Mouse (Mus musculus) forebrain, embryonic 16.5 days (tissue): ENCODE results near the gene Oca2. TPM values are rescaled to one million over a fixed set of nuclear protein-coding genes. Genes with fewer than 3 reads are reported as not detected.

Source experiments
- ATAC-seq: fragments of 200-750 bp; cut with Nextera tagmentation; 2 replicates; pipeline ENCODE4 v1.8.0; 2017; ENCODE audit warnings: mild to moderate bottlenecking, moderate library complexity
- H3K27ac ChIP-seq: fragments of 300-500 bp; sonication (generic); 2 replicates; pipeline ENCODE4 v1.5.1; 2014; ENCODE audit warnings: low read length, control low read depth
- H3K27me3 ChIP-seq: fragments of 300-500 bp; sonication (generic); replicated peaks from 2 replicates; pipeline ENCODE4 v1.6.1; 2014; ENCODE audit warnings: low read length; ENCODE audit not compliant: control insufficient read depth, insufficient read depth
- H3K36me3 ChIP-seq: fragments of 300-500 bp; sonication (generic); 2 replicates; pipeline ENCODE4 v1.6.1; 2014; ENCODE audit not compliant: control insufficient read depth, insufficient read depth
- H3K4me1 ChIP-seq: fragments of 300-500 bp; sonication (generic); replicated peaks from 2 replicates; pipeline ENCODE4 v1.6.1; 2014; ENCODE audit warnings: low read length; ENCODE audit not compliant: control insufficient read depth, insufficient read depth
- H3K4me2 ChIP-seq: fragments of 300-500 bp; sonication (generic); 2 replicates; pipeline ENCODE4 v1.6.1; 2014; ENCODE audit warnings: mild to moderate bottlenecking, low read length, control low read depth
- H3K4me3 ChIP-seq: fragments of 300-500 bp; sonication (generic); replicated peaks from 2 replicates; pipeline ENCODE4 v1.5.1; 2014; ENCODE audit warnings: mild to moderate bottlenecking, low read length, control low read depth
- H3K9ac ChIP-seq: fragments of 300-500 bp; sonication (generic); replicated peaks from 2 replicates; pipeline ENCODE4 v1.6.1; 2014; ENCODE audit warnings: low read depth, low read length, control low read depth
- H3K9me3 ChIP-seq: fragments of 300-500 bp; sonication (generic); 2 replicates; pipeline ENCODE4 v1.6.1; 2016; ENCODE audit warnings: low read length; ENCODE audit not compliant: control insufficient read depth
- WGBS: fragments of 180-500 bp; shearing (Covaris S2); extraction: QIAGEN DNeasy Blood & Tissue Kit; methylation state at CpG from one replicate; pipeline ENCODE4 v1.1.7; 2014; 5-methylcytosine and 5-hydroxymethylcytosine counted together
- polyA plus RNA-seq: library from polyadenylated mRNA; unstranded; fragments of >200 nt; fragmentation: Nextera tagmentation; extraction: Ambion mirVana; gene quantifications from 2 replicates; pipeline ENCODE4 v1.2.1, GENCODE M21; 2015

Oca2 gene
- polyA plus RNA-seq, 1 experiment from 2014 or later: 0.51 TPM

DNA sequence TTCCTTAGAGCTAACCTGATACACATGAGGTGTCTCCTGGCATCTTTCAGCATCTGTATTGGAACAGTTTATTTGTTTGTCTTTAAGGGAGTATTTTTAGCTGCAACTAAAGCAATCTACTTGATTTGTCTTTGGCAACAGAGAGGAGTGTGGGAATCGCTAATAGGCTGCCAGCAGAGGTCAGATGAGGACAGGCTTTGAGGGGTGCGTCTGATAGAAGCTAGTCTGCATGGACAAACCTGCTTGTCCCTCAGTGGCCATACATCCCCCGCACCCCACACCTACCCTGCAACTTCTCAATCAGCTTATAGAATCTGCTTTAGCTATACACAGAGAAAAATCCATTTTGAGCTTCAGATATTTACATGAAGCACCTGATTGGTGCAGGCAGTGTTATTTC lies 109.0 kb downstream of the Oca2 start:
- Histone ChIP-seq H3K9ac (no peak overlapping the region), H3K4me1 (no peaks in the 10 kb centered on the region), H3K36me3 (no peaks in the 10 kb centered on the region), H3K4me2 (no peak overlapping the region), H3K4me3 (no peak overlapping the region), H3K27me3 (no peaks in the 10 kb centered on the region), H3K9me3 (no peaks in the 10 kb centered on the region), H3K27ac (no peak overlapping the region)
- ATAC-seq: 0 out of 2 replicates have a peak, but pooled peaks have one; percentile 31
- WGBS: 52% methylated on average over 3 of the region's 3 CpGs

DNA sequence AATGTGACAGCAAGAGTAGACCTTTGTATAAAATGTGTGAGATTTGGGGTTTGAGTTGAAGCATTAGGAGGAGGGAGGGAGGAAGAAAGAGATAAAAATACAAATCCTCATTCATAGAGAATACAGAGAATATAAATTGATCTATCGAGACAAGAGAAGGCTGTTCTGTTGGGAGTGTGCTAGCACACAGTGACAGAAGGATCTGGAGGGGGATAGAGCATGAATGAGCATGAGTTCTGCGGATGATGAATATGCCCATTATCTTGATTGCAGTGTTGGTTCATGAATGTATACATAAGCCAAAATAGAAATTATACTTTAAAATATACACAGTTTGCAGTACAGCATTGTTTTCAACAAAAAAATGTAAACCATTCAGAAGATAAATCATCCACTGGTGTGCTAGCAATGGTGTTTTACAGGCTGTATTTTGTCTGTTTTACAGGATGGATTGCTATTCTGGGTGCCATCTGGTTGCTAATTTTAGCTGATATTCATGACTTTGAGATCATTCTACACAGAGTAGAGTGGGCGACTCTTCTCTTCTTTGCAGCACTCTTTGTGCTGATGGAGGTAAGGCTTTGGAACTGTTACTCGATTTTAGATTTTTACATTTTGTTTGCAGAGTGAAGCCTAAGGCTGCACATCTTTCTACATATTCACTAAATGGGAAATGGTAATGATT lies 117.2 kb downstream of the Oca2 start:
- 77% methylated on average over 4 of the region's 4 CpGs for WGBS
- H3K4me3 ChIP-seq: no peak overlapping the region
- H3K27me3 ChIP-seq: no peaks in the 10 kb centered on the region
- H3K27ac ChIP-seq: no peak overlapping the region
- H3K4me1 ChIP-seq: no peaks in the 10 kb centered on the region
- no peak overlapping the region for H3K9ac ChIP-seq
- ATAC-seq: peak; percentile 77
- H3K36me3 ChIP-seq: no peaks in the 10 kb centered on the region
- no peak overlapping the region for H3K4me2 ChIP-seq
- no peaks in the 10 kb centered on the region for H3K9me3 ChIP-seq

DNA sequence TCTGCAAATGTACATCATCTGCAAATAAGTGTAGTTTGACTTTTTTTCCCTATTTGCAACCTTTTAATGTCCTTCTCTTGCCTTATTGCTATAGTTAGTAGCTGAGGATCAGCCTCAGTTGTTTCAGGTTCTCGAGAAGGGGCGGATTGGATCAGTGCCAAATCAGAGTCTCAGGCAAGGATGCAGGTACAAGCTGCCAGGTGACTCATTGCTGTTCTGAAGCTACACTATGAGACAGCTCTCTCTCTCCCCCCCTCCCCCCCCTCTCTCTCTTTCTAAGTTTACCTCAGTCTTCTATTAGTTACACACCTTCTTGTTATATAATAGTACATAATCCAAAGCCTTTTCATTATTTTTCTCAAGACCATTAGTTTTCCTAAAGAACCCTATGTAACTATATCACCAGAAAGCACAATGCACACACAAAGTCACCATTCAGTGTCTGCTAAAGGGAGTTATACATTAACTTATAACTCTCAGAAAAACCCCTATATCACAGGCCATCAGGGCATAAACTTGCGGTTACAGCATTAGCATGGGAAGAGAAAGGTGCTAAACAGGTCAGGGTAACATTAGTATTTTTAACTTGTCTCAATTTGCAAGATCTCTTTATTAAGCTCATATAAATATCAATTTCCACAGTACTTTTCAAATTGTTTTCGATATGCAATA lies 142.3 kb downstream of the Oca2 start:
- Histone ChIP-seq H3K27me3 (no peaks in the 10 kb centered on the region), H3K36me3 (no peaks in the 10 kb centered on the region), H3K4me3 (no peak overlapping the region), H3K4me1 (no peaks in the 10 kb centered on the region), H3K4me2 (no peak overlapping the region), H3K9me3 (no peaks in the 10 kb centered on the region), H3K9ac (no peak overlapping the region), H3K27ac (no peak overlapping the region)
- ATAC-seq: no peak
- 80% methylated on average over 4 of the region's 4 CpGs for WGBS

DNA sequence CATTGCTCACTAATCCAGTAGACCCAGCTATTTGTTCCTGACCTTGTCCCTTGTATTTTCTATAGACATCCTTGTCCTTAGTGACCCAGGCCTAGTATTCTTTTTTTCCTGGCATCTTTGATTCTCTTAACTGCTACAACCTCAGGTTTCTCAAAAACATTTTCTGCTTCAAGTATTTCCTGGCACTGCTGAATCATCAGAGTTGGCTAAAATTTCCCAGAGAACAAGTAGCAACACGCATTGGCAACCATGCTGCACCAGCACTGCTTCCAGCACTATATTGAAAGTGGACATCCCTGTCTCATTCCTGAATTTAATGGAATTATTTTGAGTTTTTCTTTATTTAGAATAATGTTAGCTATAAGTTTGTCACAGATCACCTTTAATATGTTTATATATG lies 143.1 kb downstream of the Oca2 start:
- Histone ChIP-seq H3K27ac (no peak overlapping the region), H3K9me3 (no peaks in the 10 kb centered on the region), H3K4me1 (no peaks in the 10 kb centered on the region), H3K4me2 (no peak overlapping the region), H3K9ac (no peak overlapping the region), H3K4me3 (no peak overlapping the region), H3K36me3 (no peaks in the 10 kb centered on the region), H3K27me3 (no peaks in the 10 kb centered on the region)
- 49% methylated on average over 1 of the region's 1 CpGs for WGBS
- ATAC-seq: no peak

DNA sequence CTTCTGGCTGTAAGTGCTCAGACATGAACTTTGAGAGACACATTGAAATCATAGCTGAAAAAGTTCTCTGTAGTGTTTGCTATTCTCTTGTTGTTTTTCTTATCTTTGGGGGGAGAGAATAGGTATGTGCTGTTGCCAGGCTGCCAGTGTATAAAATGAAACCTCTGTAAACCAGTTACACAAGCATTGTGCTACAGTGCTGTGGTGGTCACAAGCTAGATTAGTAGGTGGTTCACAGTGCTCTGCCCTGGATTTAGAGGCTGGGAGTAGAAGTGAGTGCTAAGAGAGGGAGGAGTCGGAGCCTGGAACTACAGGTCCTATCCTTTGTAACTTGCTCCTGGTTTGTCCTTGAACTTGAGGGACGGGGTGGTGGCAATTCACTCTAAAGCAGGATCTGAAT lies 148.7 kb downstream of the Oca2 start:
- no peaks in the 10 kb centered on the region for H3K9me3 ChIP-seq
- H3K9ac ChIP-seq: no peak overlapping the region
- no peak overlapping the region for H3K4me3 ChIP-seq
- H3K4me2 ChIP-seq: no peak overlapping the region
- 85% methylated on average over 2 of the region's 2 CpGs for WGBS
- no peaks in the 10 kb centered on the region for H3K36me3 ChIP-seq
- no peaks in the 10 kb centered on the region for H3K27me3 ChIP-seq
- H3K4me1 ChIP-seq: no peaks in the 10 kb centered on the region
- no peak for ATAC-seq
- no peak overlapping the region for H3K27ac ChIP-seq

DNA sequence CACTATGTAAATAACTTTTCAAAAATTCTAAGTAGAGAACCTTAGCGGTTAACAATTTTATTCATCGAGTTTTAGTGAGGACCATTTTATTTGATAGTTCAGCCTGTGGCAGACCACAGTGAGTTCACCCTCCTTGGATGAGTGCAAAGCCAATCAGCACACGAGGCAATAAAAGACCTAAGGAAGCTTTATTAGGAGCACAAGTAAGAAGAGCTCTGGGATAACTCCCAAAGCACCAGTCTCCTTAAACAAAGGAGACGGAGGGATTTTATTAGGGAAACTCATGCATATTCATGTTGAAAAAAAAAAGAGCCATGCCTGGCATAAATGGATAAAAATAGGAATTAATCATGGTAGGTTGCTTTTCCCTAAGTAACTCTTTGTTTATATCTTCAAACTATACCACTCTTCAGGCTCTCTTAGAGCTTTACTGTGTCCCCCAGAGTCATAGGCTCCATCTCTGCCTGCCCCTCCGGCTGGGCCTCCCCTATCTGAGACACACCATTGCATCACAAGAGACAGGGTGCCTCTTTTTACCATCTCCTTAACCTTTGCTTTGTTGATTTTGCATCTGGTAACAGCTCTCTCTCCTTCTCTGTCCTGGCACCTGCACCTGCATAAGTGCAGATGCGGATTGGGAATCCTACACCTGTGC lies 178.7 kb downstream of the Oca2 start:
- H3K27ac ChIP-seq: peak overlapping the region; percentile 21; the same call in 1 of the 2 replicates
- peak; percentile 72 for ATAC-seq
- H3K4me2 ChIP-seq: no peak overlapping the region
- H3K9ac ChIP-seq: no peak overlapping the region
- WGBS: 18% methylated on average over 6 of the region's 6 CpGs
- no peaks in the 10 kb centered on the region for H3K27me3 ChIP-seq
- no peaks in the 10 kb centered on the region for H3K9me3 ChIP-seq
- H3K4me1 ChIP-seq: peaks cover 14% of the 10 kb centered on the region
- H3K4me3 ChIP-seq: no peak overlapping the region
- no peaks in the 10 kb centered on the region for H3K36me3 ChIP-seq

DNA sequence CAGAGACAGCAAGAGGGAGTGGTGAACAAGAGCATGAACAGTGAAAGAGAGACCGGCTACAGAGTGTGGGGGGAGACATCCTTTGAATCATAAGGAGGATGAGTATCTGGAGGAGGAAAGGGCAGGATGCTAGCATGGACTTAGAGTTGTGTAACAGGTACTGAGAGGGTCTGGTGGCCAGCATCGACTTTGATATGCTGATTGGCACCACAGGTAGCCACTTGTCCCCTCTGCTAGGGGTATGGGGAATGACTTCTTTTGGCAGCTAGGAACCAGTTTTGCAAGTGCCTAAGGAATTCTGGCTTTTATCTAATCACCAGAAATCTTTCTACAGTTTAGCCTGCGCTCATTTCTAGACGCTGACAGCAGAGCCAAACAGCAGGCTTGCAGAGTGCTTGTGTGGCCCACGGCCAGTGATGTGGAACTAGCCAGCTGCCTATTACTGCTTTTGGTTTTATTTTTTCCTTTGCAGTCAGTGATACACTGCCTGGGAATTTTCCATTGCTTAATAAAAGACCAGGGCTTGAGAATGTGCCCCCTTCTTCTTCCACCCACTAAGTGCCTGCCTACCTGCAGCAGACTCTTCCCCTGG lies 179.8 kb downstream of the Oca2 start:
- no peaks in the 10 kb centered on the region for H3K9me3 ChIP-seq
- peak; percentile 44; the same call in 1 of the 2 replicates for ATAC-seq
- no peaks in the 10 kb centered on the region for H3K27me3 ChIP-seq
- H3K4me1 ChIP-seq: peaks cover 14% of the 10 kb centered on the region
- H3K27ac ChIP-seq: no peak overlapping the region
- no peak overlapping the region for H3K4me2 ChIP-seq
- 19% methylated on average over 5 of the region's 5 CpGs for WGBS
- no peak overlapping the region for H3K4me3 ChIP-seq
- no peak overlapping the region for H3K9ac ChIP-seq
- H3K36me3 ChIP-seq: no peaks in the 10 kb centered on the region

DNA sequence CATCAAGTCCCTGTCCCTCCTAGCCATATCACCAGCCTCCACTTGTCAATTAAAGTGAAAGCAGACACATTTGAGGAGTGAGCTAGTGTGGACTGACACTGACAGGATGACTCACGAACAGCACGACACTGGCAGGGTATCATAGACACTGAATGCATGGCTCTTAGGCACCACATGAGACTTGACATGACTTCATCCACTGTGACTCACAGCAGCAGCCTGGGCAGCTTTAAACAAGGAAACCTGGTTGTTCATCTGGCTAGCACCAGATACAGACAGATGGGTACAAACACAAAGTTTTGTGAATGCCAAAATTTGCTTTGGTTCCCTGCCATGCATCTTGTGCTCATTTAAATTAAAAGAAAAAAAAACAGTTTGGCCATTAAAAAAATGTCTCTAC lies 182.4 kb downstream of the Oca2 start:
- no peak overlapping the region for H3K4me2 ChIP-seq
- WGBS: 51% methylated on average over 2 of the region's 2 CpGs
- no peaks in the 10 kb centered on the region for H3K9me3 ChIP-seq
- no peaks in the 10 kb centered on the region for H3K27me3 ChIP-seq
- H3K27ac ChIP-seq: no peak overlapping the region
- no peak overlapping the region for H3K4me3 ChIP-seq
- no peak overlapping the region for H3K9ac ChIP-seq
- peak; percentile 68 for ATAC-seq
- H3K4me1 ChIP-seq: peaks cover 14% of the 10 kb centered on the region
- no peaks in the 10 kb centered on the region for H3K36me3 ChIP-seq

DNA sequence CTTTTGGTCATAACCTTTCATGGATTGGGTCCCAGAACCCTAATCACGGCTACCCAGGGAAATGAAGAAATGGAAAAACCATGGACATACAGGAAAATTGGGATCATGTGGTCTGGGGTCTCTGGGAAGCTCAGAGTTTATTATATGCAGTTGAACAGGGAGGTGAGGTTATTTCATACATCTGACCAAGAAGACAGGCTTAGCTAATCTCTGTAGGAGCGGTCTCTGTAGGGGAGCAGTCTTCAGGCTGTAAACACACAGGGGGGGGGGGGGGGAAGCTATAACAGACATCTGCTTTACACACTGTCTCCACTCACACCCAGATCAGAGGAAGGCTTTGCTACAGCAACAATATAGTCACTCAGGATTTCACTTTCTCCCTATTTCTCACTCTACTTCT lies 184.0 kb downstream of the Oca2 start:
- H3K4me2 ChIP-seq: no peak overlapping the region
- no peak for ATAC-seq
- H3K27ac ChIP-seq: no peak overlapping the region
- 88% methylated on average over 2 of the region's 2 CpGs for whole genome bisulfite sequencing
- no peaks in the 10 kb centered on the region for H3K36me3 ChIP-seq
- no peak overlapping the region for H3K9ac ChIP-seq
- no peaks in the 10 kb centered on the region for H3K27me3 ChIP-seq
- no peaks in the 10 kb centered on the region for H3K9me3 ChIP-seq
- no peak overlapping the region for H3K4me3 ChIP-seq
- peaks cover 12% of the 10 kb centered on the region for H3K4me1 ChIP-seq
